Mouse (Mus musculus): ENCODE data around the gene Dapl1. TPM values are rescaled to one million over a fixed set of nuclear protein-coding genes. Genes with fewer than 3 reads are reported as not detected.

Gene Dapl1
- polyA plus RNA-seq, 1 experiment = not detected

DNA sequence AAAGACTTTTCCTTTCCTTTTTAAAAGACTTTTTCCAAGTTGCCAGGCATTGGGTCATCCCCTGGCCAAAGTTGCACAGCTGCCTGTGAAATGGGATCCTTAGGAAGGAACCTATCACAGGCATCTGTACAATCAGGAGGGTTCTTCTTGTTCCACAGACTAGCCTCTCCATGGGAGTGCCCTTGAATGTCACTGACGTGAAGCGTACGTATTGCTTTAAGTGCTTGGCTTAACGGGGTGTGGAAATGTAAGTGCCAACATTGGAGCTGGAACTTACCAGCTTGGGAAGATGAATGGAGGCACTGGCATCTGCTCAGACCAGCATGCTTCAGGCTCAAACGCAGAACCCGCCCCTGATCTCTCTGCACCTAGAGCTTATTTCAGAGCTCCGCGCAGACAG is 14.7 kb downstream of the Dapl1 start:
- Histone ChIP-seq H3K4me3 (ENCODE audit: low read depth, low read length) (no peak overlapping the region), H3K9me3 (replicated peaks; ENCODE audit: control insufficient read depth, insufficient read depth, low read length, poor library complexity, severe bottlenecking) (peaks cover 3% of the 10 kb centered on the region; the same call in 1 of the 2 replicates), H3K27ac (ENCODE audit: insufficient read depth, low read length) (no peak overlapping the region), H3K9ac (ENCODE audit: low read depth, poor library complexity, severe bottlenecking) (no peak overlapping the region), H3K36me3 (ENCODE audit: control insufficient read depth, insufficient read depth, low read length, poor library complexity, severe bottlenecking) (no peaks in the 10 kb centered on the region), H3K27me3 (ENCODE audit: control insufficient read depth, insufficient read depth, low read length, poor library complexity, severe bottlenecking) (no peaks in the 10 kb centered on the region), H3K4me1 (ENCODE audit: control insufficient read depth, insufficient read depth, low read length) (no peaks in the 10 kb centered on the region)
- TF ChIP-seq EP300 (IDR thresholded peaks at IDR 0.05; ENCODE audit: insufficient read depth, low read depth, low read length) (no peak), POLR2A (IDR thresholded peaks at IDR 0.05; ENCODE audit: insufficient read depth, low read length) (no peak), CTCF (IDR thresholded peaks at IDR 0.05; ENCODE audit: low read depth, low read length) (no peak)

DNA sequence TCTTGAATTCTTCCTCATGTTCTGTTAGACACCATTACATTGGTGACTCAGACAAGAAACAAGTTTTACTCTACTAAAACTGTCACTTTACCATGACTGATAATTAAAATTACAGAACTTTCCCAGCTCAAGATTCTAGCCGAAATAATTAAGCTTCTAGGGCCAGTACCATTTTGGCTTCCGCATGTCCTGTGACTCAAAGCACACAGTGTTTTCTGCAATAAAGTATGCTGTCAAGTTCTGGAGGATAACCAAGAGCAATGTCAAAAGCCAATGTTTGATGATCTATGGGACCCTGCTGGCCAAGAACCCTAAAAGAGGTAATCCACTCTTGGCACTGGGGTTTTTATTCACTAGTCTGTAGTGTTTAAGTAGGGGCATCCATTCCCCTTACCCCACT is 15.3 kb downstream of the Dapl1 start:
- H3K4me3 ChIP-seq (ENCODE audit: low read depth, low read length) = no peak overlapping the region
- TF ChIP-seq CTCF (IDR thresholded peaks at IDR 0.05; ENCODE audit: low read depth, low read length) = no peak
- no peak for TF ChIP-seq POLR2A (IDR thresholded peaks at IDR 0.05; ENCODE audit: insufficient read depth, low read length)
- TF ChIP-seq EP300 (IDR thresholded peaks at IDR 0.05; ENCODE audit: insufficient read depth, low read depth, low read length) = no peak
- H3K4me1 ChIP-seq (ENCODE audit: control insufficient read depth, insufficient read depth, low read length) = no peaks in the 10 kb centered on the region
- H3K9ac ChIP-seq (ENCODE audit: low read depth, poor library complexity, severe bottlenecking) = no peak overlapping the region
- no peaks in the 10 kb centered on the region for H3K27me3 ChIP-seq (ENCODE audit: control insufficient read depth, insufficient read depth, low read length, poor library complexity, severe bottlenecking)
- no peaks in the 10 kb centered on the region for H3K36me3 ChIP-seq (ENCODE audit: control insufficient read depth, insufficient read depth, low read length, poor library complexity, severe bottlenecking)
- H3K9me3 ChIP-seq (replicated peaks; ENCODE audit: control insufficient read depth, insufficient read depth, low read length, poor library complexity, severe bottlenecking) = peaks cover 7% of the 10 kb centered on the region; the same call in 1 of the 2 replicates
- no peak overlapping the region for H3K27ac ChIP-seq (ENCODE audit: insufficient read depth, low read length)

DNA sequence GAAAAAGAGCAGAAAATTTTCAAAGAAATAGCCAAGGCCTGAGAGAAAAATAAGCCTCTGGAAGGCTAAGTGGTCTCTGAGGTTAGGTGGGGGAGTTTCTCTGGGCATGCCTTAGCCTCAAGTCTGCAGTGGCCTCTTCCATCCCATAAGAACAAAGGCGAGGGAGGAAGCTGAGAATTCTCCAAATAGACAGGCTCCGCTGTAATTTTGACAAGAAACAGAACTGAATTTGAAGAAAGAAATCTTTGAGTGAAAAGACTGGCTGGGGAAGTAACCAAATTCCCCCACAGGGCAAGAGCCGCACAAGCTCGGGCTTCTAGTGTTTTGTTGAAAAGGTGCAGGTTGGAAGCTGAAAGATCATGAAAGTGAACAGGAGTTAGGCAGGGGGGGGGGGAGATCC is 24.6 kb downstream of the Dapl1 start:
- Histone ChIP-seq H3K4me3 (ENCODE audit: low read depth, low read length) (no peak overlapping the region), H3K27me3 (ENCODE audit: control insufficient read depth, insufficient read depth, low read length, poor library complexity, severe bottlenecking) (no peaks in the 10 kb centered on the region), H3K9me3 (replicated peaks; ENCODE audit: control insufficient read depth, insufficient read depth, low read length, poor library complexity, severe bottlenecking) (peaks cover 5% of the 10 kb centered on the region; the same call in 1 of the 2 replicates), H3K36me3 (ENCODE audit: control insufficient read depth, insufficient read depth, low read length, poor library complexity, severe bottlenecking) (no peaks in the 10 kb centered on the region), H3K9ac (ENCODE audit: low read depth, poor library complexity, severe bottlenecking) (no peak overlapping the region), H3K4me1 (ENCODE audit: control insufficient read depth, insufficient read depth, low read length) (no peaks in the 10 kb centered on the region), H3K27ac (ENCODE audit: insufficient read depth, low read length) (no peak overlapping the region)
- TF ChIP-seq POLR2A (IDR thresholded peaks at IDR 0.05; ENCODE audit: insufficient read depth, low read length) (no peak), CTCF (IDR thresholded peaks at IDR 0.05; ENCODE audit: low read depth, low read length) (no peak), EP300 (IDR thresholded peaks at IDR 0.05; ENCODE audit: insufficient read depth, low read depth, low read length) (no peak)

DNA sequence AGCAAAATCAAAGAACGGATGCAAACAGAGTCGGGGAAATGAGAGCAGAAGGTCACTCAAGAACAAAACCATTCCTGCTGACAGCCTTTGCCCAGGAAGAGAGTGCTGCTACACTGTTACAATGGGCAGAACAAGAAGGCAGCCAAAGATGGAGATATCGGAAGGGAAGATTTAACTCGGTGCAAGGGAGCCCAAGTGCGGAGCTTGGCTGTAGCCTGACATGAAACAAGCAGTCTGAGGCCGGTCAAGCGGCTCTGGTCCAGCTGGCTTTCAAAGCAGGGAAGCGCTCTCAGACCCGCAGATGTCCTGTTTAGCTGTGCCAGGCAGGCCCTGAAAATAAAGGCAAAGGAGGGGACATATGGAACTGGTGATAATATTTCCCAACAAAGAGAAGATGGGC is 26.0 kb downstream of the Dapl1 start:
- Histone ChIP-seq H3K9ac (ENCODE audit: low read depth, poor library complexity, severe bottlenecking) (no peak overlapping the region), H3K27ac (ENCODE audit: insufficient read depth, low read length) (no peak overlapping the region), H3K4me1 (ENCODE audit: control insufficient read depth, insufficient read depth, low read length) (no peaks in the 10 kb centered on the region), H3K36me3 (ENCODE audit: control insufficient read depth, insufficient read depth, low read length, poor library complexity, severe bottlenecking) (no peaks in the 10 kb centered on the region), H3K27me3 (ENCODE audit: control insufficient read depth, insufficient read depth, low read length, poor library complexity, severe bottlenecking) (no peaks in the 10 kb centered on the region), H3K9me3 (replicated peaks; ENCODE audit: control insufficient read depth, insufficient read depth, low read length, poor library complexity, severe bottlenecking) (no peaks in the 10 kb centered on the region), H3K4me3 (ENCODE audit: low read depth, low read length) (no peak overlapping the region)
- no peak for TF ChIP-seq EP300 (IDR thresholded peaks at IDR 0.05; ENCODE audit: insufficient read depth, low read depth, low read length)
- TF ChIP-seq CTCF (IDR thresholded peaks at IDR 0.05; ENCODE audit: low read depth, low read length) = no peak
- TF ChIP-seq POLR2A (IDR thresholded peaks at IDR 0.05; ENCODE audit: insufficient read depth, low read length) = no peak

DNA sequence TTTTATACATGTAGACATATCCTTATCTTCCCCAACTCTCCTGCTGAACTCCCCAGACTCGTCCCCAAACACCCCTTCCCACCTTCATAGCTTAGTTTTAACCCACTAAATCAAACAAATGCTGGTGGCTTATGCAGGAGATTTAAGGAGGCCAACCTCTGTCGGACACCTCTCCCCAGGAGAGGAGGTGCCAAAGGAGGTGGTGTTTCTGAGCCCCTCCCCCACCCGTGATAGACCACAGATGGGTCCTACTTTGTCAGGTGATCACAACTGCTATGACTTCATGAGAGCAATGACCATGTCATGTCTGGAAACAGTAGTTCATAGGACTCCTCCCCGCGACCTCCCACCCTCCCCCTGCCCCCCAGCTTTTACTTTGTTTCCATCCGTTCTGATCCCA is 26.4 kb downstream of the Dapl1 start:
- no peak overlapping the region for H3K9ac ChIP-seq (ENCODE audit: low read depth, poor library complexity, severe bottlenecking)
- no peak overlapping the region for H3K27ac ChIP-seq (ENCODE audit: insufficient read depth, low read length)
- no peaks in the 10 kb centered on the region for H3K4me1 ChIP-seq (ENCODE audit: control insufficient read depth, insufficient read depth, low read length)
- H3K4me3 ChIP-seq (ENCODE audit: low read depth, low read length) = no peak overlapping the region
- H3K9me3 ChIP-seq (replicated peaks; ENCODE audit: control insufficient read depth, insufficient read depth, low read length, poor library complexity, severe bottlenecking) = no peaks in the 10 kb centered on the region
- no peaks in the 10 kb centered on the region for H3K36me3 ChIP-seq (ENCODE audit: control insufficient read depth, insufficient read depth, low read length, poor library complexity, severe bottlenecking)
- TF ChIP-seq CTCF (IDR thresholded peaks at IDR 0.05; ENCODE audit: low read depth, low read length) (no peak), EP300 (IDR thresholded peaks at IDR 0.05; ENCODE audit: insufficient read depth, low read depth, low read length) (no peak), POLR2A (IDR thresholded peaks at IDR 0.05; ENCODE audit: insufficient read depth, low read length) (no peak)
- no peaks in the 10 kb centered on the region for H3K27me3 ChIP-seq (ENCODE audit: control insufficient read depth, insufficient read depth, low read length, poor library complexity, severe bottlenecking)

DNA sequence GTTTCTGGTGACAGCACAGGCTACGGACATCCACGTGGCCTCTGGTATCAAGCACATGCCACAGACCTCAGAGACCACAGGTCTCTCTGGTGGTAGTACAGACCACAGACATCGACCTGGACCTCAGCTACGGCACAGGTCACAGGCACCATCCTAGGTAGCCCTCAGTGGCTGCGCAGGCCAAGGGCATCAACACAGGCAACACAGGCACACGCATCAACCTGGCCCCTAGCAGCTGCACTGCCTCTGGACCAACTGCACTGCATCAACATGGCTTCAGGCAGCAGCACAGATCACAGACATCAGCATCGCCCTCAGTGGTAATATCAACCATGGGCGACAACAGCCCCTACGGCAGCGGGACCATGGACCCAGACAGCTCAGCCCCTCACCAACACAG is 36.2 kb downstream of the Dapl1 start:
- Histone ChIP-seq H3K9ac (ENCODE audit: low read depth, poor library complexity, severe bottlenecking) (no peak overlapping the region), H3K9me3 (replicated peaks; ENCODE audit: control insufficient read depth, insufficient read depth, low read length, poor library complexity, severe bottlenecking) (no peaks in the 10 kb centered on the region), H3K27me3 (ENCODE audit: control insufficient read depth, insufficient read depth, low read length, poor library complexity, severe bottlenecking) (no peaks in the 10 kb centered on the region), H3K27ac (ENCODE audit: insufficient read depth, low read length) (no peak overlapping the region), H3K36me3 (ENCODE audit: control insufficient read depth, insufficient read depth, low read length, poor library complexity, severe bottlenecking) (no peaks in the 10 kb centered on the region), H3K4me1 (ENCODE audit: control insufficient read depth, insufficient read depth, low read length) (peaks cover 9% of the 10 kb centered on the region), H3K4me3 (ENCODE audit: low read depth, low read length) (no peak overlapping the region)
- TF ChIP-seq POLR2A (IDR thresholded peaks at IDR 0.05; ENCODE audit: insufficient read depth, low read length) (no peak), EP300 (IDR thresholded peaks at IDR 0.05; ENCODE audit: insufficient read depth, low read depth, low read length) (no peak), CTCF (IDR thresholded peaks at IDR 0.05; ENCODE audit: low read depth, low read length) (no peak)

All from ES-Bruce4 (cell line).